Mouse (Mus musculus) limb, embryonic 13.5 days (tissue): Measurements from ENCODE around the gene Ebpl. TPM values are rescaled to one million over a fixed set of nuclear protein-coding genes. Genes with fewer than 3 reads are reported as not detected.

ENCODE experiments used
- ATAC-seq: fragments of 200-750 bp; cut with Nextera tagmentation; 2 replicates; pipeline ENCODE4 v1.8.0; 2017; ENCODE audit warnings: low read depth, moderate number of reproducible peaks, moderate TSS enrichment; ENCODE audit not compliant: low FRiP score
- H3K27ac ChIP-seq: fragments of 300-500 bp; sonication (generic); 2 replicates; pipeline ENCODE4 v1.5.1; 2015; ENCODE audit warnings: inconsistent platforms, mild to moderate bottlenecking, moderate library complexity
- H3K27me3 ChIP-seq: fragments of 300-500 bp; sonication (generic); 2 replicates; pipeline ENCODE4 v1.6.1; 2015; ENCODE audit warnings: mild to moderate bottlenecking, inconsistent platforms
- H3K36me3 ChIP-seq: fragments of 300-500 bp; sonication (generic); 2 replicates; pipeline ENCODE4 v1.6.1; 2015; ENCODE audit warnings: inconsistent platforms, mild to moderate bottlenecking, moderate library complexity
- H3K4me1 ChIP-seq: fragments of 300-500 bp; sonication (generic); 2 replicates; pipeline ENCODE4 v1.6.1; 2015; ENCODE audit warnings: inconsistent platforms
- H3K4me2 ChIP-seq: fragments of 300-500 bp; sonication (generic); replicated peaks from 2 replicates; pipeline ENCODE4 v1.6.1; 2015; ENCODE audit warnings: inconsistent platforms, mild to moderate bottlenecking, moderate library complexity
- H3K4me3 ChIP-seq: fragments of 300-500 bp; sonication (generic); 2 replicates; pipeline ENCODE4 v1.5.1; 2015; ENCODE audit warnings: moderate library complexity, mild to moderate bottlenecking, inconsistent platforms
- H3K9ac ChIP-seq: fragments of 300-500 bp; sonication (generic); 2 replicates; pipeline ENCODE4 v1.6.1; 2015; ENCODE audit warnings: mild to moderate bottlenecking, inconsistent platforms
- H3K9me3 ChIP-seq: fragments of 300-500 bp; sonication (generic); 2 replicates; pipeline ENCODE4 v1.6.1; 2016; ENCODE audit warnings: inconsistent platforms
- WGBS: fragments of 180-500 bp; shearing (Covaris S2); methylation state at CpG from one replicate; pipeline ENCODE4 v1.1.7; 2015; 5-methylcytosine and 5-hydroxymethylcytosine counted together
- polyA plus RNA-seq: library from polyadenylated mRNA; unstranded; fragments of >200 nt; fragmentation: Nextera tagmentation; extraction: Ambion mirVana; gene quantifications from 2 replicates; pipeline ENCODE4 v1.2.1, GENCODE M21; 2015

Ebpl gene
- polyA plus RNA-seq, result 13.0 and 14.7 TPM in 2 replicates

DNA sequence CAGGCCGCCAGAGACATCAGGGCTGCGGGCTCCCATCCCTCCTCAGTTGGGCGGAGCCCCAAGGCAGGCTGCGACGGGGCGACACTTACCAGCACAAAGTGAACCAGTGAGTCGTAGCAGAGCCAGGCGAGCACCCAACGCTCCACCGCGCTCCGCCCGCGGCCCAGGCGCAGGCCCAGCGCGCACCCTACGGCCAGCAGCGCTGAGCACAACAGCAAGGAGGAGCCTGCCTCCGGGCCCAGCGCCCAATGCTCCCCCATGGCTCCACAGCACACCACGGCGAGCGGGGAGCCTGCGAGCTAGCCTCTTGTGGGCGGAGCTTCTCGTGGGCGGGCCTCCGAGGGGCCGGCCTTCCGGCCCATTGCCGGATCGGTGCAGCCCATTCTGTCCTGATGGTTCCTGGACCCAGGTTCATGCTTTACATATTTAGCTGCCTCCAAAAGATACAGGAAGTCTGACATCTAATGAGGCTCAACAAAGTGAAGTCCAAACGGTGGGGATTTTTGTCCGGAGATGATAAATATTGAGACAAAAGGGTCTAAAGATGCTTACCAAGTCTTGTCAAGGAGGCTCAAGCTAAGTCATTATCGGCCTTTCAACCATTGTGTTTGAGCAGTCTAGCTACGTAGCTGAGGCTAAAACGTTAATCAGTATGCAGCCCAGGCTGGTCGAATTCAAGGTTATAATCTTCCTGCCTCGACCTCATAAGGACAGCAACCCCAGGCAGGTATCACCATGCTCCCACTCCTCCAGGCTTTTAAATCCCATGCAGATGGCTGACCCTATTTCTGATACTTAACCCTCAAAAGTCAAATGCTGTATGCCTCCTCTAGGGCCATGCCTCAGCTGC, at the start of gene Ebpl:
Gene Ebpl (minus strand): TSS at position 309 of the 850 bp plus-strand sequence.
- no peaks in the 10 kb centered on the region for H3K9me3 ChIP-seq
- ATAC-seq, result peak; percentile 95
- H3K4me1 ChIP-seq, result 0 out of 2 replicates have a peak, but pooled peaks cover 10% of the 10 kb centered on the region
- peak within 1 kb of the TSS; percentile 81 for H3K27ac ChIP-seq
- under 1% methylated on average over 40 of the region's 40 CpGs for WGBS
- no peaks in the 10 kb centered on the region for H3K27me3 ChIP-seq
- peak within 1 kb of the TSS; percentile 67 for H3K4me2 ChIP-seq
- H3K9ac ChIP-seq, result peak within 1 kb of the TSS; percentile 78
- H3K36me3 ChIP-seq, result peaks cover 5% of the 10 kb centered on the region; the same call in 1 of the 2 replicates
- peak within 1 kb of the TSS; percentile 69 for H3K4me3 ChIP-seq

DNA sequence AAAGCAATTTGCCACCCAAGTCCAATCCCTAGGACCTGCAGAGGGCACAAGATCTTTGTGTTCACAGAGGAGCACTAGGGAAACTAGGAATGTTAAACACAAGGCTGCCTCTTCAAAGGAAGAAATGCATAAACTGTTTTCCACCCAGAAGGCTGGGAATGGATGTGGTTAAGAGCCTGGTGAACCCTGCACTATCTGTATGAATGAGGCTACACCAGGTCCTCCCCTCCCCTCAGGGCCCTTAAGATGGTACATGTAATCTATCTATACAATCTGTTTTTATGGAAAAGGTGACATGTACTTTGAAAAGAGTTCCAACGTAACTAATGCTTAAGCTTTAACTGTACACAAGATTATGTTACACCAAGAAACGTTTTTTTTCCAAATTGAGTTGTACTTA, 49.8 kb upstream of the Ebpl start:
- H3K4me1 ChIP-seq, result peaks cover 10% of the 10 kb centered on the region
- H3K36me3 ChIP-seq, result no peaks in the 10 kb centered on the region
- H3K9ac ChIP-seq, result no peak overlapping the region
- no peaks in the 10 kb centered on the region for H3K27me3 ChIP-seq
- H3K4me3 ChIP-seq, result no peak overlapping the region
- no peak overlapping the region for H3K27ac ChIP-seq
- H3K4me2 ChIP-seq, result no peak overlapping the region
- no peak for ATAC-seq
- no peaks in the 10 kb centered on the region for H3K9me3 ChIP-seq
- 64% methylated on average over 2 of the region's 2 CpGs for WGBS

- H3K9me3 ChIP-seq, result no peaks in the 10 kb centered on the region
- no peak overlapping the region for H3K4me2 ChIP-seq
- H3K4me1 ChIP-seq, result peaks cover 6% of the 10 kb centered on the region
- peaks cover 3% of the 10 kb centered on the region for H3K36me3 ChIP-seq
- no peak for ATAC-seq
- no peak overlapping the region for H3K9ac ChIP-seq
- WGBS, result 94% methylated on average over 3 of the region's 3 CpGs
- no peak overlapping the region for H3K27ac ChIP-seq
- no peaks in the 10 kb centered on the region for H3K27me3 ChIP-seq
- H3K4me3 ChIP-seq, result no peak overlapping the region
These were observed 46.8 kb upstream of the Ebpl start for GRCm38 (mm10) chr14:61407055-61407454.

DNA sequence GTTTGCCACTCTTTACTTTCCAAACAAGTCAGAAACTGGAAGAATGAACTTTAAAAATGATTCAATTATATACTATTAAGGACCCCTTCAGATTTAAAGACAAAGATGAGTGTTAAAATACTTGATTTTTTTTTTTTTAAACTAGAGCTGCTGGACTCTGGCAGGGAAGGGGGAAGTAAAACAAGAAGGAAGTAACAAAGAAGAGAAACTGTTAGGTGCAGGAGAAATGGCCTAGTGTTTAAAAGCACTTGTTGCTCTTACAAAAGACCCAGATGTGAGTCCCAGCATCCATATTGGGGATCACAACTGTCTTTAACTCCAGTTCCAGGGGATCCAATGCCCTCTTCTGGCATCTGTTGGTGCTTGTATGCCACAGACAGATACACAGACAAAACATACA, 45.5 kb upstream of the Ebpl start:
- Histone ChIP-seq H3K36me3 (peaks cover 8% of the 10 kb centered on the region), H3K4me3 (no peak overlapping the region), H3K4me1 (peaks cover 6% of the 10 kb centered on the region), H3K9ac (no peak overlapping the region), H3K27ac (no peak overlapping the region), H3K27me3 (no peaks in the 10 kb centered on the region), H3K9me3 (no peaks in the 10 kb centered on the region), H3K4me2 (no peak overlapping the region)
- ATAC-seq, result no peak

DNA sequence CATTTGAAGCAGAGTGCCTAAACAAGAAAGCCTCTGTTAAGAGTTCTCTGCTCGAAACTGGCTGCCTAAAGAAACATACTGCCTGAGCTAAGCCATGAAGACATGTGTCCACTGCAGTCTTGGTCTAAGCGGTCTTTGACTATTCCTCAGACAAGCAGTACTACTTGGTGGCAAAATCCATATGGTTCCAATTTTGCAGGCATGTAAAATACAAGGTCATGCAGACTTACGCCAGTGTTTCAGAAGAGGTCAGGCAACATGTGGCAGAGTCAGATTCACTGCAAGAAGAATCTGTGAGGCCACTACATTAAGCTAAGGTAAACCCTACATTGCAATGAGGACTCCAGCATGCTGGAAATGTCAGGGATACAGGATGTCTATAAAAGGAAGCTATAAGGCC, 44.7 kb upstream of the Ebpl start:
- no peak overlapping the region for H3K27ac ChIP-seq

GRCm38 (mm10) chr14:61394745-61395144, 34.5 kb upstream of the Ebpl start:
- Histone ChIP-seq H3K4me2 (no peak overlapping the region), H3K4me1 (no peaks in the 10 kb centered on the region), H3K27ac (no peak overlapping the region), H3K9me3 (no peaks in the 10 kb centered on the region), H3K36me3 (peaks cover 30% of the 10 kb centered on the region), H3K27me3 (no peaks in the 10 kb centered on the region), H3K4me3 (no peak overlapping the region), H3K9ac (no peak overlapping the region)
- ATAC-seq, result no peak
- WGBS, result 89% methylated on average over 6 of the region's 6 CpGs

More for the DNA sequence above, 44.7 kb upstream of the Ebpl start:
- Histone ChIP-seq H3K9me3 (no peaks in the 10 kb centered on the region), H3K27me3 (no peaks in the 10 kb centered on the region), H3K4me2 (no peak overlapping the region), H3K4me3 (no peak overlapping the region), H3K4me1 (peaks cover 6% of the 10 kb centered on the region), H3K9ac (no peak overlapping the region), H3K36me3 (peaks cover 14% of the 10 kb centered on the region)
- WGBS, result 43% methylated on average over 3 of the region's 3 CpGs
- ATAC-seq, result no peak

GRCm38 (mm10) chr14:61390586-61390985, 30.3 kb upstream of the Ebpl start:
- WGBS, result 79% methylated on average over 3 of the region's 3 CpGs
- no peaks in the 10 kb centered on the region for H3K9me3 ChIP-seq

GRCm38 (mm10) chr14:61367290-61367689, 7.1 kb upstream of the Ebpl start:
- Histone ChIP-seq H3K4me2 (no peak overlapping the region), H3K4me3 (no peak overlapping the region), H3K36me3 (peaks cover 44% of the 10 kb centered on the region), H3K27ac (no peak overlapping the region), H3K9me3 (no peaks in the 10 kb centered on the region), H3K4me1 (no peaks in the 10 kb centered on the region), H3K9ac (no peak overlapping the region), H3K27me3 (no peaks in the 10 kb centered on the region)
- no peak for ATAC-seq
- WGBS, result 93% methylated on average over 2 of the region's 2 CpGs

More at GRCm38 (mm10) chr14:61390586-61390985, 30.3 kb upstream of the Ebpl start:
- no peak overlapping the region for H3K4me2 ChIP-seq
- H3K36me3 ChIP-seq, result peaks cover 37% of the 10 kb centered on the region
- no peak overlapping the region for H3K4me3 ChIP-seq
- no peaks in the 10 kb centered on the region for H3K27me3 ChIP-seq
- H3K27ac ChIP-seq, result no peak overlapping the region
- no peaks in the 10 kb centered on the region for H3K4me1 ChIP-seq
- no peak overlapping the region for H3K9ac ChIP-seq
- no peak for ATAC-seq

- Histone ChIP-seq H3K9ac (no peak overlapping the region), H3K36me3 (peaks cover 22% of the 10 kb centered on the region), H3K4me2 (no peak overlapping the region), H3K27me3 (no peaks in the 10 kb centered on the region), H3K9me3 (no peaks in the 10 kb centered on the region), H3K4me1 (0 out of 2 replicates have a peak, but pooled peaks cover 6% of the 10 kb centered on the region), H3K27ac (no peak overlapping the region), H3K4me3 (no peak overlapping the region)
- no peak for ATAC-seq
- 86% methylated on average over 3 of the region's 3 CpGs for WGBS
These were observed 4.4 kb upstream of the Ebpl start for GRCm38 (mm10) chr14:61364656-61365055.

DNA sequence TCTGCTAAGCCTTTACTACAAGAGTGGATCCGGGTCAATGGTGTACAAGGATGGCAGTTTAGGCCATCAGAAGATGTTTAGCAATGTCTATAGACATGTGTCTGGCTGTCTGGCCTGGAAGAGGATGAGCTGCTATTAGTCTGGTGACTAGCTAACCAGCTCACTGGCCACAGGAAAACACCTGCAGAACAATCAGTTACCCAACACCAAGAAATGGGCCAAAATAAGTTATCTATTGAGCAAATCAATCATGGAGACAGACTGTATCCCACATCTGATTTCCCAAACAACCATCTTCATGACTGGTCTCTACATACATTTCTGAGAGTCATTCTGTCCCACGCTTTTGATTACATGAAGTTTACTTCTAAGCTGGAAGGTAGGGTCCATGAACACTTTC, 3.5 kb upstream of the Ebpl start:
- H3K27ac ChIP-seq, result no peak overlapping the region
- H3K4me2 ChIP-seq, result no peak overlapping the region
- H3K27me3 ChIP-seq, result no peaks in the 10 kb centered on the region
- 91% methylated on average over 2 of the region's 2 CpGs for WGBS
- ATAC-seq, result no peak
- H3K4me3 ChIP-seq, result no peak overlapping the region
- H3K9ac ChIP-seq, result no peak overlapping the region
- 0 out of 2 replicates have a peak, but pooled peaks cover 10% of the 10 kb centered on the region for H3K4me1 ChIP-seq
- peaks cover 19% of the 10 kb centered on the region for H3K36me3 ChIP-seq
- no peaks in the 10 kb centered on the region for H3K9me3 ChIP-seq

DNA sequence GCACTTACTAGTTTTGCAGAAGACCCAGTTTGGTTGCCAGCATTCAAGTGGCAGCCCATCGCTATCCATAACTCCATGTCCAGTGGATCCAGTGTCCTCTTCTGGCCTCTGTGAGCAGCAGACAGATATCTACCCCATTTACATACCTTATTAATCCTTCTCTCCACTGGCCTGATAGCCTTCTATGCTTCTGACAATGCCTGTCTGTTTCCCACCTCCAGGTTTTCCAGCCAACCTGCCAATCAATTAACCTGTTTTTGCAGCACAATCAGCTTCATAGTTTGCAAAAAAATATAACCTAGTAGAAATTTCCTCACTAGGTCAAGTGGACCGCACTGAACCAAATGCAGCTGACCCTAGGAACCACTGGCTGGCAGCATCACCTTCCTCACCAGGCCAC, 2.0 kb upstream of the Ebpl start:
- no peak overlapping the region for H3K4me3 ChIP-seq
- no peaks in the 10 kb centered on the region for H3K9me3 ChIP-seq
- H3K4me1 ChIP-seq, result 0 out of 2 replicates have a peak, but pooled peaks cover 10% of the 10 kb centered on the region
- no peak overlapping the region for H3K9ac ChIP-seq
- peaks cover 16% of the 10 kb centered on the region for H3K36me3 ChIP-seq
- H3K4me2 ChIP-seq, result no peak overlapping the region
- H3K27ac ChIP-seq, result no peak overlapping the region
- ATAC-seq, result no peak
- H3K27me3 ChIP-seq, result no peaks in the 10 kb centered on the region
- WGBS, result 92% methylated on average over 2 of the region's 2 CpGs

- Histone ChIP-seq H3K9me3 (no peaks in the 10 kb centered on the region), H3K9ac (no peak overlapping the region), H3K27me3 (no peaks in the 10 kb centered on the region), H3K4me3 (peak overlapping the region; percentile 69; the same call in 1 of the 2 replicates), H3K4me2 (peak overlapping the region; percentile 67), H3K27ac (no peak overlapping the region), H3K4me1 (0 out of 2 replicates have a peak, but pooled peaks cover 10% of the 10 kb centered on the region), H3K36me3 (peaks cover 7% of the 10 kb centered on the region)
- 59% methylated on average over 3 of the region's 3 CpGs for WGBS
- ATAC-seq, result no peak
These were observed 807 bp upstream of the Ebpl start for GRCm38 (mm10) chr14:61360981-61361511.
